Mouse (Mus musculus) liver, embryonic 18 days (tissue): ENCODE measurements around the gene Pkmyt1. TPM values are rescaled to one million over a fixed set of nuclear protein-coding genes. Genes with fewer than 3 reads are reported as not detected.

Experiments used
- polyA plus RNA-seq: library from polyadenylated mRNA; depleted of rRNA; stranded (reverse); fragments of >200 nt; gene quantifications from 2 replicates; pipeline ENCODE4 v1.2.3, GENCODE M21; 2012; rRNA removed

Gene Pkmyt1
- 15.3 and 19.6 TPM in 2 replicates for polyA plus RNA-seq

GRCm38 (mm10) chr17:23725999-23726757, at the start of gene Pkmyt1:
Gene Pkmyt1, plus strand, starts transcription at chr17:23726336.

GRCm38 (mm10) chr17:23677236-23677679, 48.9 kb upstream of the Pkmyt1 start, which contains the start of gene Tnfrsf12a:
Gene Tnfrsf12a, minus strand, starts transcription at chr17:23677468.

DNA sequence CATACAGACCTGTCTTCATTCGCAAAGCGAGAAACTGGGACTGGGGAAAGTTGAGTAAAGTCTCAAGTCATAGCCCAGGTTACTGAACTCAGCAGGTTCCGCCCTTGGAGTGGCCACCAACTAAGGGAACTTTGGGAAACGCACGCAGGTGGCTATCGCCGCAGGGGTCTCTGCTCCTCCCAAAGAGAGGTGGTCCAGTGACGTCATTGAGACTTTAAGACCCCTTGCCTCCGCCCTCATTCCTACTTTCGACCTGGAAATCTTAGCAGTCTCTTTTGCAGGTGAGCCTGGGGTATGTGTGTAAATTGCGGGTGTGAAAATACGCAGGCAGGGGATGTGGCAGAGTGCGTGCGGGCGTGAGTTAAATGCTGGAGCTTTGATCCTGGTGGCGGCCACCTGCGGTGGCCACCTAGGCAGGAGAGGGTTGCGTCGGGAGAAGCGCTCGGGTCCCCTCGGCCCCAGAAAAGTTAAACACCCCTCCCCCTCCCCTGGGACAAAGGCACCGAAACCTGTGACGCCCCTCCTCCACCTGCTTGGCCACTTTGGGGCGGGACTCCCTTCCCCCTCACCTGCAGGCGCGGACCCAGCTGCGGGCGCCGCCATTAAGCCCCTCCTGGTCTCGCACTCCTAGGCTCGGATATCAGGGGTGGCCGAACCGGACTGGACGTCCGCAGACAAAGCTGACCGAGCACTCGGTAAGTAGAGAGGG, 46.9 kb upstream of the Pkmyt1 start, which contains the start of gene Cldn6:
Gene Cldn6 (plus strand): TSS at position 123 of the 709 bp plus-strand sequence.

GRCm38 (mm10) chr17:23683856-23684672, 42.1 kb upstream of the Pkmyt1 start, which contains the start of gene Cldn9:
Gene Cldn9, minus strand, starts transcription at chr17:23684026.

GRCm38 (mm10) chr17:23722376-23723125, 3.6 kb upstream of the Pkmyt1 start, which contains the start of gene 1520401A03Rik:
Gene 1520401A03Rik, minus strand, starts transcription at chr17:23722783.

GRCm38 (mm10) chr17:23740598-23741021, 14.5 kb downstream of the Pkmyt1 start, which contains the start of gene Paqr4:
Gene Paqr4, minus strand, starts transcription at chr17:23740867.

DNA sequence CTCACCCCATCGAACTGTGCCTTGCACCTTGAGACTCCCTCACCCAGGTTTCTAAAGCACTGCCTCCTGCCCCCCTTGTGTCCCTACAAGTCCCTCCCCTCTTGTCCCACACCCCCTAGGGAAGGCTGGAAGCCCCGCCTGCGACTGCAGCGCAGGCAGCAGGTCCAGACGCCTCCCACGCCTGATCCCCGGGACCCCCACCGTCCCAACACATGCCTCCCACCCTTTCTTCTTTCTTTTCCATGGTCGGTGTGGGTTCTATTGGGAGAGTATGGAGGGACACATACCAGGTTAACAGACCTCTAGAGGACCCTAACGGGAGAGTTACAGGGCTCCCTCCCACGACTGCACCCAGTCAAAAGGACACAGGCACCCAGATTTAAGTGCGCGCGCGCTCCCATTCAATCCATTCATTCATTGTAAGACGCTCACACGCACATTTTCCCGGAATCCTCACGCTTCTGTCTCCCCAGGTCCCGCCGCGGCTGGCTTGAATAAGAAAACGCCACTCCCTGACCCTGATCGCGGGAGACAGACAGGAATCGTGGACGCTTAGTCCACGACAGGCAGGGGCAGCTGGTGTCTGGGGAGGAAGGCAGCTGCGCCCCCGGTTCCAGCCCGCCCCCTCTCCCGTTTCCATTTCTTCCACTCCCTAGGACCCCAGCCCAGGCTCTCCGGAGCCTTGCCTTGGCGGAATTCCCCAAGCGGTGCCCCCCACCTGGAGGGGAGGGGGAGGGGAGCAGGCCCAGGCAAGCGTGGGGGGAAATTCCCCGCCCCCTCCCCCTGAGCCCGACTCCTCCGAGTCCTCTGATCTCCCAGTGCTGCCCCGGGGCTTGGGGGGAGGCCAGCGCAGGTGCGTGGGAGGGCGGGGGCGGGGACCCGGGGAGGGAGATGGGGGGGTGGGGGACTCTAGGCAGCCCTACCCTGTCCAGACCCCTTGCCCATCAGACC, 19.4 kb downstream of the Pkmyt1 start, which contains the start of gene Kremen2:
Gene Kremen2 (minus strand): TSS at position 533 of the 951 bp plus-strand sequence.

DNA sequence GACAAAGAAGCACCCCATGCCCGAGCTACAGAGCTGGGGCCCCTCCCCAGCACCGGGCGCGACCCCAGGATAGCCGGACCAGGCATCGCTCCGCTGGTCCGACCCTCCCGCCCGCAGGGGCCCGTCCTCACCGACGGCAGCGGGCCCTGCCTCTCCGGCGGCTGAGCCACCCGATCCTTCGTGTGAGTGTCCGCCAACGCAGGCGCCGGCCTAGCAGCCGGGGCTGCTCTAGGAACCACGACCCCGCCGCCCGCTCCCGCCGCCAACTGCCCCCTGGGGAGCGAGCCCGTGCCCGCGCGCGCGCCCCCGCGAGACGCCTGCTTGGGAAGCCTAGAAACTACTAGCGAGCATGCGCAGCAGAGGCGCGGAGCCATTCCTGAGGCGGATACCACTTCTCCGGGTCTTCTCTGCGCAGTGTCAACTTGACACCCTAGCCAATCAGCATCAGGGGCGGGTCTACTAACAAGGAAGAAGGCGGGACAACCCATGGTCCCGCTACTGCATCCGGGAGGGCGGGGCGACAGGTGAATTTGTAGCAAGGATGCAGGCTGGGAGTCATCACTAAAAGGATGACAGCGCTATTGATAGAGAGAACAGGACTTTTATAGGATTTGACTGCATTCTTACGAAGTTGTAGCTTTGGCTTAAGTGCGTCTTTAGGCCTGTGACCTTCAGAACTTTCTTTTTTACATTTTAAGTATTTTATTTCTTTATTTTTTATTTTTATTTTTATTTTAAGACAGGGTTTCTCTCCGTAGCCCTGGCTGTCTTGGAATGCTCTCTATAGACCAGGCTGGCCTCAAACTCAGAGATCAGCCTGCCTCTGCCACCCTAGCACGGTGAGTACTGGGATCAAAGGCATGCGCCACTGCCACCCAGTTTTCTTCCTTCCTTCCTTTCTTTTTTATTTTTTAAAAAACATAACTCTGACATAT, 45.4 kb downstream of the Pkmyt1 start, which contains the start of gene Flywch1:
Gene Flywch1 (minus strand): TSS at position 319 of the 935 bp plus-strand sequence.

GRCm38 (mm10) chr17:23785561-23786471, 59.7 kb downstream of the Pkmyt1 start, which contains the start of gene Flywch2:
Gene Flywch2, minus strand, starts transcription at chr17:23786081.

Other genes with a start within 250 kb of the Pkmyt1 start
- gene Vmn2r117, start 246.6 kb upstream of the Pkmyt1 start, polyA plus RNA-seq: not detected in 2 replicates
- gene Zfp213, start 162.1 kb upstream of the Pkmyt1 start, polyA plus RNA-seq: 3.4 and 3.7 TPM in 2 replicates
- gene Zfp13, start 126.8 kb upstream of the Pkmyt1 start, polyA plus RNA-seq: 2.8 and 3.6 TPM in 2 replicates
- gene Zscan10, start 125.5 kb upstream of the Pkmyt1 start, polyA plus RNA-seq: 0.02 TPM in 1 of 2 replicates, not detected in the other
- gene Mmp25, start 81.1 kb upstream of the Pkmyt1 start, polyA plus RNA-seq: 1.1 and 1.3 TPM in 2 replicates
- 0.07 and 0.11 TPM in 2 replicates for gene Bicdl2, start 65.8 kb upstream of the Pkmyt1 start, polyA plus RNA-seq
- 15.2 and 19.3 TPM in 2 replicates for gene Hcfc1r1, start 52.7 kb upstream of the Pkmyt1 start, polyA plus RNA-seq
- 12.8 and 12.9 TPM in 2 replicates for gene Thoc6, start 52.5 kb upstream of the Pkmyt1 start, polyA plus RNA-seq
- 4.9 TPM in 2 replicates for gene Tnfrsf12a, start 48.9 kb upstream of the Pkmyt1 start, polyA plus RNA-seq
- gene Cldn6, start 47.1 kb upstream of the Pkmyt1 start, polyA plus RNA-seq: 2.8 and 3.0 TPM in 2 replicates
- 0.05 TPM in 2 replicates for gene Cldn9, start 42.3 kb upstream of the Pkmyt1 start, polyA plus RNA-seq
- 0.02 and 0.05 TPM in 2 replicates for gene 1520401A03Rik, start 3.6 kb upstream of the Pkmyt1 start, polyA plus RNA-seq
- 2.7 and 3.4 TPM in 2 replicates for gene Paqr4, start 14.5 kb downstream of the Pkmyt1 start, polyA plus RNA-seq
- gene Kremen2, start 19.5 kb downstream of the Pkmyt1 start, polyA plus RNA-seq: not detected in 2 replicates
- 5.5 and 5.8 TPM in 2 replicates for gene Flywch1, start 45.3 kb downstream of the Pkmyt1 start, polyA plus RNA-seq
- gene Flywch2, start 59.7 kb downstream of the Pkmyt1 start, polyA plus RNA-seq: 1.1 and 1.3 TPM in 2 replicates
- gene Srrm2, start 64.2 kb downstream of the Pkmyt1 start, polyA plus RNA-seq: 98.2 and 129 TPM in 2 replicates
- 283 and 284 TPM in 2 replicates for gene Elob, start 102.8 kb downstream of the Pkmyt1 start, polyA plus RNA-seq
- not detected in 2 replicates for gene Prss33, start 109.7 kb downstream of the Pkmyt1 start, polyA plus RNA-seq
- gene Prss32, start 117.5 kb downstream of the Pkmyt1 start, polyA plus RNA-seq: not detected in 2 replicates
- 0.14 and 0.19 TPM in 2 replicates for gene Prss41, start 117.8 kb downstream of the Pkmyt1 start, polyA plus RNA-seq
- not detected in 2 replicates for gene Prss21, start 141.7 kb downstream of the Pkmyt1 start, polyA plus RNA-seq
- gene Dcpp1, start 154.5 kb downstream of the Pkmyt1 start, polyA plus RNA-seq: not detected in 2 replicates
- not detected in 2 replicates for gene Dcpp2, start 154.5 kb downstream of the Pkmyt1 start, polyA plus RNA-seq
- gene Dcpp3, start 191.1 kb downstream of the Pkmyt1 start, polyA plus RNA-seq: not detected in 2 replicates
- not detected in 2 replicates for gene Sbp, start 215.3 kb downstream of the Pkmyt1 start, polyA plus RNA-seq
- not detected in 2 replicates for gene Sbpl, start 228.9 kb downstream of the Pkmyt1 start, polyA plus RNA-seq